Mouse (Mus musculus): ENCODE data around the gene Mpz.

The Mpz gene

DNA sequence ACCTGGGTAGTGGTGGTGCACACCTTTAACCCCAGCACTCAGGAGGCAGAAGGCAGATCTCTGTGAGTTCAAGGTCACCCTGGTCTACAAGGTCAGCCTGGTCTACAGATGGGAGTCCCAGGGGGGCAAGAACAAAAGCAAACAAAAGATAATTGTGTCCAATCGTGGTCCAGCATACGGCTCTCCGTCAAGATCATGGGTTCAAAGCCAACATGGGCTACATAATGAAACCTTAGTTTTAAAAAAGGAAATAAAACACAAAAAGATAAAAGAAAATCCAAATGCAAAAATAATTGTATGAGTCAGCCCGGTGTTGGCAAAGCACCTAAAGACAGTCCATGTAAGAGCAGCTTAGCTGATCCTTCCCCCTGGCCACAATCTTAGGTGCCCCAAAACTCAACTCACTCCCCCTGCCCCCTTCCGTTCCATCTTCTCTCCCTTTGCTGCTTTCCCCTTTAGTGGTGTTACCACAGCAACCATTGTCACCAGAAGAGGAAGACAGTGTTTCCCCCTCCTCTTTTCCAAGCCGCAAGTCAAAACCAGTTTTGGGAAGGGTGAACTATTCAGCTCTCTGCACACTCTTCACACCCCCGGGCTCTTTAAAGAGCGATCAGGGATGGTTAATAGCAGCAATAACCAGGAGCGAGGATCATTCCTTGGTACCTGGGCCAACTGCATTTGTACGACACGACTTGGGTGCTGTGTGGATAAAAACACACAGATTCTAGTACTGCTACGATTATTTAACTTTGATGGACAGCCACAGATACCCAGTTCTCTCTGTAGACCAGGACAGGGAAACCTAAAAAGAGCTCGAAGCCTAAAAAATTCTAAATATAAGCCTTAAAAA is 37.6 kb downstream of the Mpz start:
- DNase-seq (ENCODE audit: low spot score in 2 of 2) = no peak

GRCm38 (mm10) chr1:171189046-171189445 is 38.5 kb downstream of the Mpz start:
- no peak for DNase-seq (ENCODE audit: low spot score in 2 of 2)

DNA sequence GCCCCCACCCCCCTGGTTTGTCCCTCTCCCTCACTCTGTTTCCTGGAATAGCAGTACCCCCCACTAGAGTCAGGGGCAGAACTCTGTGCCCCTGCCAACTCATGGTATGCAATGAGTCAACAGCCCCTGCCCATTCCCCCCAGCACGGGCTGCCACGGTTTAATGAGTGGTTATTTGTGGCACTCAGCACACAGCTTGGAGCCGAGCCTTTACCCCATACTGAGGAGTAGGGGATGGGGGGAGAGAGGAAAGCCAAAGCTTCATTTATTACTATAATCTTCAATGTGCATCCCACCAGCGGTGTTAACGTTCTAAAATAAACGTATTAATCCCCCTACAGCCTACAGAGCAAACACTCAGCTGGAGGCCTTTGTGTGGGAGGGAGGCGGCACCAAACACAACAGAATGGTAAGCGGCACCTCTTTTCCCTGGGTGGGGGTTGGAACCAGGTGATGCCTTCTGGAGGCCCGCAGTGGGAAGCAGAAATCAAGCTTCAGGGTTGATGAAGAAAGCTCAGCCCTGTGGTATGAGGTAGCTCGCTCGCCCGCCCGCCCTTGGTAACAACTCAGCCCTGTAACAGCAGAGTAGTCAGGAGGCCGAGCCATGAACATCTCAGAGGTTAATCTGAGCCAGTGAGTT is 39.1 kb downstream of the Mpz start:
- no peak for DNase-seq (ENCODE audit: low spot score in 2 of 2)

DNA sequence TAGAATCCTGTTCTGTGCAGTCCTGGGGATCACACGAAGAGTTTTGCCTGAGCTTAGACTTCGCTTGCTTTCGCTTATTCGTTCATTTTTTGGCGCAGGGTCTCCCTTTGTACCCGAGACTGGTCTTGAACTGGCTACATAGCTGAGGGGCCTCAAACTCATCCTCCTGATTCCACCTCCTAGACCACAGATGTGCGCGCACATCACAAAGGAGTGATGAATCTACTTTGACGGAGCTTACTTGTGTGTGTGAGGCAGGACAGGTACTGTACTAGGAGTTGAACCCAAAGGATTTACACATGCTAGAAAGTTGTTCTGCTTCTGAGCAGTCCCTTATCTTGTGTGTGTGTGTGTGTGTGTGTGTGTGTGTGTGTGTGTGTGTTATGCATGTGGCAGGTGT is 40.3 kb downstream of the Mpz start:
- no peak for DNase-seq (ENCODE audit: low spot score in 2 of 2)

DNA sequence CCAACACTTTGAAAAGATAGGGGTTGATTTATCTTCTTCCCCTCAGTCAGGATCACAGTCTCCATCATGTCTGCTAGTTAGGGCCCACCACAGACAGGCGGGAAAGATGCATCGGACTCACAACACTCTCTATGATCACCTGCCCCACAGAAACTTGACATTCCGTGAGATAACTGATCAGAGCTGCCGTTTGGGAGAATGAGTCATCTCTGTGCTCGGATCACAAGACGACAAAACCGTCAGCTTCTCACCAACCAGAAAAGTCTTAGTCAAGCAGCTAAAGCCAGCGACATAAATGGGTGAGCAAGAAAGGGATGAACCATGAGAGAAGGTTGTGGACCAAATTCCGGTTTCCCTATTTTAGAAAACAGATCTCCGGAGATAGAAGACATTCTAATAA is 41.8 kb downstream of the Mpz start:
- no peak for DNase-seq (ENCODE audit: low spot score in 2 of 2)

- DNase-seq (ENCODE audit: low spot score in 2 of 2) = no peak
These were observed 42.8 kb downstream of the Mpz start for GRCm38 (mm10) chr1:171193093-171193840.

GRCm38 (mm10) chr1:171193911-171194830 is 43.7 kb downstream of the Mpz start:
- no peak for DNase-seq (ENCODE audit: low spot score in 2 of 2)

DNA sequence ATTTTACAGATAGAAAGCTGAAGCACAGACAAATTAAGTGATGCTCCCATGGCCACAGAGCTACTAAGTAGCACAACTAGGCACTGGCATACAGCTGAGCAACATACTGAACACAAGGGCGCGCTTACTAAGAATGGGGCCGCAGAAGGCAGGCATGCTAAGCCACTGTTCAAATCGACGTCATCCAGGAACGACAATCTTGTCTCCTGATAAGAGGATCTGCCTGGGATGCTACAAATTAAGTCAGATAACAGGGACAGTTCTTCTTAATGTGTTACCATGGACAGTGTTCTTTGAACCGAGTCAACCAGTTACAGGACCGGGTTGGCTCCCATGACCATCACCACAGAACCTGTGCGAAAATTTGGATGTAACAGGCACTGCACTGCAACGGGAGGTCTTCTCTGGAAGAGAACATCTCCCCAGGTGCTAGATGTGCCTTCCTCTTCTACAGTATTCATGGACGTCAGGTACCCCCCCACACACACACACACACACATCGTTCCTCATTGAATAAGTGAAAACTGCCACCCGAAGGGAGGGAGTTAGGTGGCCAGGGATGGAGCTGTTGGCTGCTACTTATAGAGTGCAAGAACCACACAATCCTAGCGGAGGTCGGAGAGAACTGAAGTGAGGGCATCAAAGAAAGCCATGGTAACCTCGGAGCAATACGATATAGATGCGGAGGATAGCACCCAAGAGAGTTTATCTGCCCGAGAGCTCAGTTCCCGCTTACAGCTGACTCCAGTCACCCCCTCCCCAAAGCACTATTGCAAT is 44.7 kb downstream of the Mpz start:
- no peak for DNase-seq (ENCODE audit: low spot score in 2 of 2)

- DNase-seq (ENCODE audit: low spot score in 2 of 2) = peak in 1 of 2 experiments; percentile 56
These were observed 45.4 kb downstream of the Mpz start, which contains the start of gene Pcp4l1 for GRCm38 (mm10) chr1:171195887-171196397. Pcp4l1 (minus strand) TSS chr1:171196268.

- no peak for DNase-seq (ENCODE audit: low spot score in 2 of 2)
These were observed 49.0 kb downstream of the Mpz start for GRCm38 (mm10) chr1:171199532-171199931.

GRCm38 (mm10) chr1:171200769-171201168 is 50.3 kb downstream of the Mpz start:
- no peak for DNase-seq (ENCODE audit: low spot score in 2 of 2)

- DNase-seq (ENCODE audit: low spot score in 2 of 2) = no peak
These were observed 53.1 kb downstream of the Mpz start for GRCm38 (mm10) chr1:171203471-171204248.

- no peak for DNase-seq (ENCODE audit: low spot score in 2 of 2)
These were observed 53.7 kb downstream of the Mpz start for GRCm38 (mm10) chr1:171204249-171204644.

- DNase-seq (ENCODE audit: low spot score in 2 of 2) = no peak
These were observed 55.4 kb downstream of the Mpz start for GRCm38 (mm10) chr1:171205704-171206493.

- no peak for DNase-seq (ENCODE audit: low spot score in 2 of 2)
These were observed 58.9 kb downstream of the Mpz start for GRCm38 (mm10) chr1:171209409-171209808.
